8 mouse cellular contexts compared by ENCODE assay signal in genomic region chr2:91650360-91650995, GRCm38 (mm10). TPM values are rescaled to one million over a fixed set of nuclear protein-coding genes. Genes with fewer than 3 reads are reported as not detected.
DNase-seq lines count a peak whose midpoint lies in the region; ATAC-seq and TF ChIP-seq lines count a peak whose summit lies in the region.

No protein-coding gene starts in this region.

- peak; percentile 44 for ATAC-seq in heart, embryonic 16.5 days (replicated peaks; ENCODE audit: extremely low read depth, insufficient read depth, low FRiP score)
- ATAC-seq in Patski = peak; percentile 24
- peak; percentile 34 for ATAC-seq in granulocyte monocyte progenitor cell, adult 5-6 weeks (replicated peaks; ENCODE audit: poor library complexity, severe bottlenecking)
- ATAC-seq in megakaryocyte-erythroid progenitor cell, adult 5-6 weeks (replicated peaks; ENCODE audit: low FRiP score, low TSS enrichment, poor library complexity, severe bottlenecking) = peak; percentile 42

- in situ Hi-C loops in Patski (cut with MboI; ENCODE audit: low pct_unique_long_range_greater_than_20kb) = no loop called here

- TF ChIP-seq CTCF in Patski (IDR thresholded peaks at IDR 0.05) = no peak

- peak overlapping the region; percentile 61 for H3K4me3 ChIP-seq in heart, embryonic 16.5 days (ENCODE audit: low read length)

- POLR2A ChIA-PET in Patski (lab: Charles Lee) = no interaction called here

- peak overlapping the region; percentile 83 for H3K4me2 ChIP-seq in heart, embryonic 16.5 days (ENCODE audit: low read depth, low read length)

- DNase-seq in heart, adult 9 months (ENCODE audit: low spot score in 2 of 2) = no peak
- DNase-seq in Patski (ENCODE audit: low read depth, low spot score) = no peak
- DNase-seq in urinary bladder, postnatal 14 days (ENCODE audit: low spot score) = no peak
- DNase-seq in urinary bladder, postnatal 25 days (ENCODE audit: low spot score) = no peak
- DNase-seq in spleen, postnatal 10 days (ENCODE audit: low spot score in 2 of 2) = no peak

- peaks cover 31% of the 10 kb centered on the region for H3K36me3 ChIP-seq in heart, embryonic 16.5 days (ENCODE audit: control insufficient read depth, insufficient read depth)

- 7% methylated on average over 16 of the region's 16 CpGs for WGBS in heart, embryonic 16.5 days

- peak overlapping the region; percentile 82 for H3K9ac ChIP-seq in heart, embryonic 16.5 days (ENCODE audit: low read length)

- no peaks in the 10 kb centered on the region for H3K9me3 ChIP-seq in heart, embryonic 16.5 days (replicated peaks; ENCODE audit: control insufficient read depth, low read length)

- peak overlapping the region; percentile 86 for H3K27ac ChIP-seq in heart, embryonic 16.5 days (ENCODE audit: low read length)

- CTCF ChIA-PET in Patski (lab: Charles Lee) = interaction anchor here (0.7 kb wide), 1 partner anchor 806 kb away, joined by 3 read pairs; no protein-coding TSS in a partner anchor

- H3K27me3 ChIP-seq in heart, embryonic 16.5 days (ENCODE audit: control insufficient read depth, insufficient read depth, low read length) = no peaks in the 10 kb centered on the region
- H3K27me3 ChIP-seq in Patski = no peaks in the 10 kb centered on the region

- peaks cover 43% of the 10 kb centered on the region for H3K4me1 ChIP-seq in heart, embryonic 16.5 days (ENCODE audit: control insufficient read depth, insufficient read depth, low read length)

RNA-seq across cellular contexts. Expression of gene Arhgap1, which starts 0.8 kb away (rescaled TPM):
- polyA plus RNA-seq in heart, embryonic 16.5 days (2015; fragmentation: Nextera tagmentation; extraction: Ambion mirVana) = 120 and 122 TPM in 2 replicates
- polyA plus RNA-seq in Patski (2021) = 80.1 TPM
- total RNA-seq in granulocyte monocyte progenitor cell, adult 5-6 weeks (2014; fragmentation: Nextera tagmentation) = 66.5 and 81.6 TPM in 2 replicates
- 33.2 and 40.2 TPM in 2 replicates for total RNA-seq in granulocyte monocyte progenitor cell, adult 5-6 weeks (2017)
- total RNA-seq in megakaryocyte-erythroid progenitor cell, adult 5-6 weeks (2014; fragmentation: Nextera tagmentation) = 42.7 and 48.6 TPM in 2 replicates
- 25.8 and 38.7 TPM in 2 replicates for total RNA-seq in megakaryocyte-erythroid progenitor cell, adult 5-6 weeks (2017)

RNA-seq across cellular contexts. Expression of gene Zfp408, which starts 0.9 kb away (rescaled TPM):
- 7.2 and 7.9 TPM in 2 replicates for polyA plus RNA-seq in heart, embryonic 16.5 days (2015; fragmentation: Nextera tagmentation; extraction: Ambion mirVana)
- 15.2 TPM for polyA plus RNA-seq in Patski (2021)
- 7.0 and 10.3 TPM in 2 replicates for total RNA-seq in granulocyte monocyte progenitor cell, adult 5-6 weeks (2014; fragmentation: Nextera tagmentation)
- 5.8 and 8.7 TPM in 2 replicates for total RNA-seq in granulocyte monocyte progenitor cell, adult 5-6 weeks (2017)
- total RNA-seq in megakaryocyte-erythroid progenitor cell, adult 5-6 weeks (2014; fragmentation: Nextera tagmentation) = 17.5 and 18.0 TPM in 2 replicates
- 4.9 and 6.7 TPM in 2 replicates for total RNA-seq in megakaryocyte-erythroid progenitor cell, adult 5-6 weeks (2017)

RNA-seq across cellular contexts. Expression of gene F2, which starts 14.3 kb away (rescaled TPM):
- 0.55 and 0.89 TPM in 2 replicates for polyA plus RNA-seq in heart, embryonic 16.5 days (2015; fragmentation: Nextera tagmentation; extraction: Ambion mirVana)
- not detected for polyA plus RNA-seq in Patski (2021)
- total RNA-seq in granulocyte monocyte progenitor cell, adult 5-6 weeks (2014; fragmentation: Nextera tagmentation) = not detected in 2 replicates
- total RNA-seq in granulocyte monocyte progenitor cell, adult 5-6 weeks (2017) = not detected in 2 replicates
- 0.52 and 0.83 TPM in 2 replicates for total RNA-seq in megakaryocyte-erythroid progenitor cell, adult 5-6 weeks (2014; fragmentation: Nextera tagmentation)
- total RNA-seq in megakaryocyte-erythroid progenitor cell, adult 5-6 weeks (2017) = 0.61 TPM in 1 of 2 replicates, not detected in the other

RNA-seq across cellular contexts. Expression of gene Atg13, which starts 59.9 kb away (rescaled TPM):
- polyA plus RNA-seq in heart, embryonic 16.5 days (2015; fragmentation: Nextera tagmentation; extraction: Ambion mirVana) = 25.2 and 26.0 TPM in 2 replicates
- polyA plus RNA-seq in Patski (2021) = 25.3 TPM
- 25.6 and 31.5 TPM in 2 replicates for total RNA-seq in granulocyte monocyte progenitor cell, adult 5-6 weeks (2014; fragmentation: Nextera tagmentation)
- total RNA-seq in granulocyte monocyte progenitor cell, adult 5-6 weeks (2017) = 5.2 and 7.2 TPM in 2 replicates
- 16.3 and 22.0 TPM in 2 replicates for total RNA-seq in megakaryocyte-erythroid progenitor cell, adult 5-6 weeks (2014; fragmentation: Nextera tagmentation)
- total RNA-seq in megakaryocyte-erythroid progenitor cell, adult 5-6 weeks (2017) = 7.7 and 10.1 TPM in 2 replicates
